Mouse (Mus musculus) MN1 (cell line): ENCODE measurements at regions not wholly inside any gene's neighbourhood (a gene's known extent, or its start where the extent isn't known, plus 50 kb on each side); places are given as distances from the start of the nearest gene placed in this dataset.

Experiments
- DNase-seq: peaks from one replicate; pipeline ENCODE4 v3.0.0-alpha.2; 2016; ENCODE audit warnings: low spot score

- peak; percentile 19 for DNase-seq
These were observed 50.9 kb upstream of the Kap start for GRCm38 (mm10) chr6:133904501-133904900.

DNA sequence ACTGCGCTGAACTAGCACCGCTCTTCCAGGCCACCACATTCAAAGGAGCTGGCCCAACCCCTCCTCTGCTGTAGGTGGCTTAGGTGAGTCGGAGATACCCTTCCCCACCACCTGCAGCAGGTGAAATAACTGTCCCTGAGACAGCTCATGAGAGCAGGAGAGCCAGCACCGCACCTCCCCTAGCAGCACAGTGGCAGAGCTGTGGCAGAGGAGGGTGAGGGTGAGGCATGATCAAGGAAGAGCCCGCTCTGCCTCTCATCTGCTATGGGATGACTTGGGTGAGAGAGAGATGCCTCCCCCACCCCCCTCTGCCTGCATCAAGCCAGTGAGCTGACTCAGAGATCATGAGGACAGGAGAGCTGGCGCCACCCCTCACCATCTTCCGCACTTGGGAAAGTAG lies 81.1 kb upstream of the Kap start:
- DNase-seq, result no peak

DNA sequence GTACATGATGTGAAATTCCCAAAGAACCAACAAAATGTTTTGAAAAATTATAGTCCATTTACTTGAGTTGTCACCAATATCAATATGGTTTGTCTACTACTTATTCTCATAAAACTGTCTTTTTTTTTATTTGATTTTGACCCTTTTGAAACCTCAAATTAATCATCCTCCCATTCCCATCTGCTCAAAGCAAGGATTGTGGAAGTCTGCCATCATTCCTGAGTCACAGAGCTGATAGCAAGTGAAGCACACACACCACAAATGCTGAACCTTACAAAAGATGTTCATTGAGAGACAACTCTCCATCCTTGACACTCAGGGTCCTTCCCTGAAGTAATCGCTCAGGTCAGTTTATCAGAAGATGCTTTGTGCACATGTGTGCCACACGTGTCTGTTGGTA lies 82.1 kb upstream of the Kap start:
- DNase-seq, result no peak

- DNase-seq, result no peak
These were observed 75.4 kb upstream of the Etv6 start for GRCm38 (mm10) chr6:133959902-133960634.

- DNase-seq, result peak; percentile 65
These were observed 74.8 kb upstream of the Etv6 start for GRCm38 (mm10) chr6:133960713-133961112.

- DNase-seq, result no peak
These were observed 72.9 kb upstream of the Etv6 start for GRCm38 (mm10) chr6:133962641-133963040.

DNA sequence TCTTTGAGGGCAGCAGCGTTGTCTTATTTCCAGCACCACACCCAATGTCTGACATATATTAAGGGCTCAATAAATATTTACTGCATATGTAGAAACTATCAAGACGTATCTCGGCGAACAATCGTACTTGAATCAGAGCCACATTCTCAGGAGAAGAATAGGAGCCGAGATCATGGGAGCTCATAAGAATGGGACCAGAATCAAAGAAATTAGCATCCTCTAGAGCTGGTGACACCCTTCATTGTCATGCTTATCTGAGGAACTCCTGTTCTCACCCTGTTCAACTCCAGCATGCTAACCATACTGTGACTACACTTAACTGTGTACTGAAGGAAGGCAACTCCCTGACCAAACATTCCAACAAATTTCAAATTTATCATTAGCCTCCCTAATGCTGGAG lies 72.2 kb upstream of the Etv6 start:
- no peak for DNase-seq

GRCm38 (mm10) chr6:133967286-133967685 lies 68.2 kb upstream of the Etv6 start:
- no peak for DNase-seq

DNA sequence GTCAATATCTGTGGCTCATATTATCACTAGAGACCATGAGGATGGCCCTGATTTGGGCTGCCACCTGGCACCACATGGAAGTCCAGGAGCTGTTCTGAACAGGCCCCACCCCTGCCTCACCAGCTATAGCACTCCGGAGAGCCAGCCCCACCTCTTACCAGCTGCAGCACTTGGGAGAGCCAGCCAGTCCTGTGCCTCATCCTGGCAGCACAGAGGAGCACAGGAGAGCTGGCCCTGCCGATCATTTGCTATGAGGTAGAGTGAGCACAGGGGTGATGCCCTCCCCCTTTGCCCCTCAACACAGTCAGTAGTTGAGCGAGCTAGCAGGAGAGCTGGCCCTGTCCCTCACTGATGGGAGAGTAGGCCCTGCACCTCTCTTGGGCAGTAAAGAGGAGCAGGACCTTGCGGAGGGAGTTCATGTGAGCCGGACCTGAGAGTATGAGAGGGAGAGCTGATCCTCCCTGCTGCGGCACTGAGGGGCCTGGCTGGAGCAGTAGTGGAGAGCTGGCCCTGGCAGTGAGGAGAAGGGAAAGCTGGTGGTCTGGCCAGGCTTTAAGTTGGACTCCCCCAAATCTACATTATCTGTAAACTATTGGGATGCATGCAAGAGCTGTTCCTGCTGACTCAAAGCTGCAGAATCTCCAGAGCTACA lies 63.3 kb upstream of the Etv6 start:
- DNase-seq, result no peak

DNA sequence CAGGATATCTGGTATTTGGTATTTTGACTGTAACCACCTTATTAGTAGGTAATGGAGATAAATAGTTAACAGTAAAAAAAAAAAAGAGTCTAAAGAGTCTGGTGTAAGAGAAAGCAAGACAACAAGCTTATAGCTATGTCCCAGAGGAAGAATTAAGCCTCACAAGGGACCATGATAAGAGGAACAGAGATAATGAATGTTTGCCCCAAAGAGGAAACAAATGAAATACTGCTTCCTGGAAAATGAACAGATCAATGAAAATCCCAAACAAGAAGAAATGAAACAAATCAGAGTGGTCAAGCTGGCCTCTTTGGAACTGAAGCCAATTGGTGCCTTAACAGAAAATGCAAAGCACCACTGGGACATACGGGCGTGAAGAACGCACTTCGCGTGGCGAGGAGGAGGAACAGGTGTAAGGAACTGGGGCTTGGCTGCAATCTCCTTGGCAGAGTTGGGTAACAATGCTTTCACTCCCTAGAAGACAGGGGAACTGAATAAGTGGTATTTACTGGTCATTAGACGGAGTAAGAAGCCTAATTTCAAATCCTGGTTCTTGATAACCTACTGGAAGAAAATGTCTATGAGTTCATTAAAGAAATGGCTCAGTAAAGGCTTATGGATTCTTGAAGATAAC lies 62.2 kb upstream of the Etv6 start:
- no peak for DNase-seq

GRCm38 (mm10) chr6:133975951-133976350 lies 59.5 kb upstream of the Etv6 start:
- DNase-seq, result no peak

DNA sequence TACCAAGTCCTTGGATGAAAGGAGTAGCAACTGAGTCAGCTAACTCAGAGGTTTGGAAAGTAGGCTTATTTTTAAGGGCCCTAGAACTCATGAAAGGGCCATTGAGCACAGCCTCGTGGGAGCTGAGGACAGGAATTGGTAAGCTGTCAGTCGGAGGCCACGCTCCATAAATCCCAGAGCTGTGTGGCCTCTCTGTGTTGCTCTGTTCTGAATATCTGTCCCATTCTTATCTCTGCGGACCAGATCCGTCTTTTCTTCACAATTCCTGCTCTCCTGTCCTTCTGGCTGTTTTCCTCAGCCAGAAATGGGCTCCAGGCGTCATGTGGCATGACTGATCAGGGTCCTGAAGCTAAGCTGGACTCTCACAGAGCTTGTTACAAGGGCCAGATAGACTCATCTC lies 58.6 kb upstream of the Etv6 start:
- no peak for DNase-seq

DNA sequence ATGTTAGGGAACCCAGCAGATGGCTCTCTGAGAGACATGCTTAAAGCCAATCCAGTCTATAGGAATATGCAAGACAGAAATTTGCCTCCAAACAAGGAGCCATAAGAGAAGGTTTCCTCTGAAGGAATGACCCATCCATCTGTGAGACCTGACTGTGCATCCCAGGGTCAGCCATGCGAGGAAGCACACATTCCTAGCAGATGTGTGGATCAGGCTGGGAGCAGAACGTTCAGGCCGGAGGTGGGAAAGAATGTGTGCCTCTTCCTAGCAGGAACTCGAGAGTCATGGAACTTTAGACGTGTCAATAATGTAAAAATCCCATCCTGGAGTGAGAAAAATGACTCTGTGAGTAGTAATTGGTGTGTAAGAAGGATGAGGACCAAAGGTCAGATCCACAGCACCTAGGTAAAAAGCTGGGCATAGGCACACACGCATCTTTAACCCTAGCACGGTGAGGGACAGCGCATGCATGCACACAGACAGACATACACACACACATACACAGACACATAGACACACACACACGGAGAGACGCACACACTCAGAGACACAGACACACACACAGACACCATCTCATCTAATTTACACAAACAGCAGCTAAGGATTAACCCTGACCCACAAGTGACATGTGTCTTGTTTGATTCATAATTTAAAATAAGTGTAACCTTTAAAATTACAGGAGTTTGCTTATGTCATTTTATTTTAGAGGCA lies 51.5 kb upstream of the Etv6 start:
- DNase-seq, result no peak

- no peak for DNase-seq
These were observed 50.7 kb upstream of the Etv6 start for GRCm38 (mm10) chr6:133984666-133985355.
